Mouse (Mus musculus) forebrain, embryonic 14.5 days (tissue): ENCODE data around the gene Fermt2. TPM values are rescaled to one million over a fixed set of nuclear protein-coding genes. Genes with fewer than 3 reads are reported as not detected.

ENCODE experiments used
- ATAC-seq: fragments of 200-750 bp; cut with Nextera tagmentation; 2 replicates; pipeline ENCODE4 v1.8.0; 2017; ENCODE audit warnings: mild to moderate bottlenecking, moderate library complexity
- DNase-seq: peaks from one replicate; pipeline ENCODE4 v3.0.0-alpha.2; 2015; ENCODE audit warnings: low spot score
- H3K27ac ChIP-seq: fragments of 300-500 bp; sonication (generic); 2 replicates; pipeline ENCODE4 v1.5.1; 2014; ENCODE audit warnings: low read depth, mild to moderate bottlenecking, control low read depth, low read length, moderate library complexity
- H3K27me3 ChIP-seq: fragments of 300-500 bp; sonication (generic); replicated peaks from 2 replicates; pipeline ENCODE4 v1.6.1; 2014; ENCODE audit warnings: low read length, control low read depth, mixed read lengths; ENCODE audit not compliant: control insufficient read depth, insufficient read depth
- H3K36me3 ChIP-seq: fragments of 300-500 bp; sonication (generic); 2 replicates; pipeline ENCODE4 v1.6.1; 2014; ENCODE audit warnings: low read length, control low read depth; ENCODE audit not compliant: control insufficient read depth, insufficient read depth
- H3K4me1 ChIP-seq: fragments of 300-500 bp; sonication (generic); 2 replicates; pipeline ENCODE4 v1.6.1; 2014; ENCODE audit warnings: antibody characterized with exemption, low read length, control low read depth; ENCODE audit not compliant: control insufficient read depth, insufficient read depth
- H3K4me2 ChIP-seq: fragments of 300-500 bp; sonication (generic); 2 replicates; pipeline ENCODE4 v1.6.1; 2014; ENCODE audit warnings: mild to moderate bottlenecking, control low read depth, low read length
- H3K4me3 ChIP-seq: fragments of 300-500 bp; sonication (generic); 2 replicates; pipeline ENCODE4 v1.5.1; 2014; ENCODE audit warnings: low read depth, low read length, control low read depth
- H3K9ac ChIP-seq: fragments of 300-500 bp; sonication (generic); 2 replicates; pipeline ENCODE4 v1.6.1; 2014; ENCODE audit warnings: mild to moderate bottlenecking, low read length, control low read depth, moderate library complexity
- H3K9me3 ChIP-seq: fragments of 300-500 bp; sonication (generic); replicated peaks from 2 replicates; pipeline ENCODE4 v1.6.1; 2016; ENCODE audit warnings: low read length, control low read depth, mixed read lengths; ENCODE audit not compliant: control insufficient read depth
- WGBS: fragments of 180-500 bp; shearing (Covaris S2); extraction: QIAGEN DNeasy Blood & Tissue Kit; methylation state at CpG from one replicate; pipeline ENCODE4 v1.1.7; 2014; 5-methylcytosine and 5-hydroxymethylcytosine counted together
- polyA plus RNA-seq: library from polyadenylated mRNA; unstranded; fragments of >200 nt; fragmentation: Nextera tagmentation; extraction: Ambion mirVana; gene quantifications from 2 replicates; pipeline ENCODE4 v1.2.1, GENCODE M21; 2014

The Fermt2 gene
- polyA plus RNA-seq, 1 experiment from 2014 or later: 68.4 TPM

DNA sequence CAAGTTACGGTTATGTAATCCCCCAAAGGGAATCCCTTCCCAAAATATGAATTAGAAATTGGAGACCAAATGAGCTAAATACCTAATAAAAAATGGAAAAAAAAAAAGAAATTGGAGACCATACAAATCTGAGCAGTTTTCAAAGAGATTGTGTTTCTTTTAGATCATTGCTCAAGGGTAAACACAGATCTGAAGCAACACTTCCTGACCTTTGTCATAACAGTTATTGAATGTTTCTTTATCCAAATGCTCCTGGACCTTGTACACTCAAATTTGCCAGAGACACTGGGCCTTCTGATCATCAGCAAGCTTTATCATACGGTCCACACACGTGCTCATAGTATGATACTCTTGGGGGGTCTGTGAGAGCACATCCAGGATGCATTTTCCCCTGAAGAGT, 111.4 kb downstream of the Fermt2 start:
- Histone ChIP-seq H3K36me3 (no peaks in the 10 kb centered on the region), H3K4me1 (no peaks in the 10 kb centered on the region), H3K9me3 (no peaks in the 10 kb centered on the region), H3K9ac (no peak overlapping the region), H3K4me2 (no peak overlapping the region), H3K4me3 (no peak overlapping the region), H3K27me3 (no peaks in the 10 kb centered on the region), H3K27ac (no peak overlapping the region)
- no peak for ATAC-seq
- no peak for DNase-seq
- 89% methylated on average over 3 of the region's 3 CpGs for WGBS

DNA sequence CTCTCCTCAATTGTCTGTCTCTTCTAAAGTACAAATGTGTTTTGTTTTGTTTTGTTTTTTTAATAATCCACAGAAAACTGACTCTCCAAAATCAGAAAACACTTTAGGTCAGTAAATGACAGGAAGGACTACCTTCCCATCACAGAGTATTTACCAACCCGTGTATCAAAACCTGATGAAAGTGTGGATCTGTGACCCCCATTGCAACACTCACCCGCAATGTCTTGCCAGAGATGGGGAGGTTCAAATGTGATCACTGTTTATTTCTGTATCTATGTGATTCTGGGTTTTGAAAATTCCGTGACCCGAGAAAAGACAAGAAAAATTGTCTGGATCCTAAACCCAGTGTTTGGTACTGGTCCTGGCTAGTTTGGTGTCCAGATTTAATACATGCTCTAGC, 113.7 kb downstream of the Fermt2 start:
- Histone ChIP-seq H3K4me2 (no peak overlapping the region), H3K27ac (no peak overlapping the region), H3K9me3 (no peaks in the 10 kb centered on the region), H3K9ac (no peak overlapping the region), H3K4me1 (no peaks in the 10 kb centered on the region), H3K4me3 (no peak overlapping the region), H3K27me3 (no peaks in the 10 kb centered on the region), H3K36me3 (no peaks in the 10 kb centered on the region)
- ATAC-seq (no peak), DNase-seq (no peak)
- 90% methylated on average over 4 of the region's 4 CpGs for WGBS

Other genes starting within 250 kb of the Fermt2 start
- 19.4 and 23.0 TPM in 2 replicates for gene Ero1l, start 211.3 kb downstream of the Fermt2 start, polyA plus RNA-seq
- gene Psmc6, start 200.3 kb downstream of the Fermt2 start, polyA plus RNA-seq: 218 and 228 TPM in 2 replicates
- 47.5 and 57.5 TPM in 2 replicates for gene Styx, start 179.0 kb downstream of the Fermt2 start, polyA plus RNA-seq
- 26.4 and 29.5 TPM in 2 replicates for gene Gnpnat1, start 125.2 kb downstream of the Fermt2 start, polyA plus RNA-seq
- 15.5 and 17.9 TPM in 2 replicates for gene Ddhd1, start 128.0 kb upstream of the Fermt2 start, polyA plus RNA-seq